Mouse (Mus musculus) monocyte, adult 59 days (primary cell): Measurements from ENCODE around the gene Ophn1. TPM values are rescaled to one million over a fixed set of nuclear protein-coding genes. Genes with fewer than 3 reads are reported as not detected.

ENCODE experiments used
- total RNA-seq, 2 experiments: library from RNA; stranded (reverse); gene quantifications; one replicate each; pipeline ENCODE4 v1.2.4; 2023

Ophn1 gene
- total RNA-seq: 1 to 10 TPM; 8.9 TPM

GRCm38 (mm10) chrX:98890406-98891116 lies at the start of gene Ophn1:
Ophn1 (minus strand) TSS chrX:98891025.

DNA sequence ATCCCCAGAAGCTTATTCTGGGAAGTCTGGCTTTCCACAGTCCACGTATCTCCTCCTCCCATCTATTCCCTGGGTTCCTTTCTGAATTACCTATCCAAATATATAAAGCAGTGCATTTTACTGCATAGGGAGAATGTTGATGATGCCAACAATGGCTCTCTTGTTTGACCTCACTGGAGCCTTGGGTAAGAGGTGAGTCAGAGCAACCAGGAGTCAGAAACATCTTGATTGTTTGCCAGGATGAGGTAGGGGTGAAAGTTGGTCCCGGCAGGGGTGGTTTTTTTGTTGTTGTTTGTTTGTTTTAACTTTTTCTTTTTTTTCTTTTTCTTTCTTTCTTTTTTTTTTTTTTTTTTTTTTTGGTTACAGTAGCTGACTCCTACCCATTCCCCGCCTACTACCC lies 45.3 kb upstream of the Ophn1 start, which contains the start of gene Yipf6:
Yipf6 (plus strand) TSS at position 216 of the 400 bp plus-strand sequence.

Other genes starting within 250 kb of the Ophn1 start
- 10 to 100 TPM; 25.3 to 25.8 TPM for gene Yipf6, start 45.3 kb upstream of the Ophn1 start, total RNA-seq
- 10 to 100 TPM; 28.1 to 32.6 TPM for gene Stard8, start 112.2 kb upstream of the Ophn1 start, total RNA-seq
- gene Efnb1, start 245.1 kb upstream of the Ophn1 start, total RNA-seq: 1 to 10 TPM; 7.1 to 7.3 TPM